Mouse (Mus musculus): ENCODE results near the gene Gm17349. TPM values are rescaled to one million over a fixed set of nuclear protein-coding genes. Genes with fewer than 3 reads are reported as not detected.

Gene Gm17349
- total RNA-seq (2012; rRNA removed) (1.7 and 2.1 TPM in 2 replicates), polyA plus RNA-seq (2012; ENCODE audit: insufficient read depth in 1 of 2, insufficient read length in 2 of 2, low read depth in 1 of 2, low replicate concordance in 2 of 2, missing spikeins in 1 of 2) (not detected)

DNA sequence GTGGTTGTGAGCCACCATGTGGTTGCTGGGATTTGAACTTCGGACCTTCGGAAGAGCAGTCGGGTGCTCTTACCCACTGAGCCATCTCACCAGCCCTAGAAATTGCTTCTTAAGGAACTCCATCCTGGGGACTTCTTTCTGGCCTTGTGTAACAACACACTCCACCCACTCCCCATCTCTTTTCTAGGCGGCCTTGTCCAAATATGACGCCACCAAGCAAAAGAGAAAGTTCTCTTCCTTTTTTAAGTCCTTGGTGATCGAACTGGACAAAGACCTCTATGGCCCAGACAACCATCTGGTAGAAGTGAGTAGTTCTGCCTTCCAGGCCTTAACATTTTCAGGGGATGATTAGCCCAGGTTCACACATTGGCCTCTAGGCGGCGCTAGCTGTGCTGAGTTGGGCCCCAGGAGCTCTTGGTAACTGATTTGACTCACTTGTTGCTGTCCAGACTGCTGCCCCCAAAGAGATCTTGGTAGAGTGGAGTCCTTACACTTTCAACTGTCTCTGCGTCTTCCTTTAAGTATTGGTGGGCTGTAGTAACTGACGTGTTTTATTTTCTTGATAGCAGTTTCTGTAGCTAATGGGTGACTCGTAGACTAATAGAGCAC lies at the start of gene Gm17349:
Gene Gm17349, minus strand, starts transcription at position 51 of the 609 bp plus-strand sequence.
- H3K4me1 ChIP-seq (ENCODE audit: control insufficient read depth in 1 of 2, insufficient read depth in 2 of 2, low read length in 2 of 2), result peaks cover 0 to 11% of the 10 kb centered on the region in 2 experiments; a peak in 2 of 4 replicates
- DNase-seq (ENCODE audit: low read depth, low spot score), result peak; percentile 89
- no peak within 1 kb of the TSS for H3K4me3 ChIP-seq (ENCODE audit: control insufficient read depth in 1 of 2, insufficient read depth in 1 of 2, low read depth in 2 of 2, low read length in 2 of 2)
- TF ChIP-seq SIN3A (IDR thresholded peaks at IDR 0.05; ENCODE audit: low read length) (no peak), JUND (IDR thresholded peaks at IDR 0.05; ENCODE audit: low read depth, low read length) (peak; percentile 57; the same call in 1 of the 2 replicates), CTCF (IDR thresholded peaks at IDR 0.05 in 2 of 3, conservative IDR thresholded peaks at IDR 0.05 in 1 of 3; ENCODE audit: control insufficient read depth in 1 of 3, insufficient read depth in 1 of 3, low read depth in 2 of 3, low read length in 3 of 3, poor library complexity in 1 of 3, severe bottlenecking in 1 of 3) (peak; percentile 95 to 99 (median 98)), BHLHE40 (IDR thresholded peaks at IDR 0.05; ENCODE audit: borderline replicate concordance, low read depth, low read length) (0 out of 2 replicates have a peak, but pooled peaks have one; percentile 41), SMC3 (IDR thresholded peaks at IDR 0.05; ENCODE audit: low read depth, low read length) (peak; percentile 73), ZC3H11A (IDR thresholded peaks at IDR 0.05; ENCODE audit: low read depth, low read length) (peak; percentile 39), RAD21 (IDR thresholded peaks at IDR 0.05; ENCODE audit: low read depth, low read length) (peak; percentile 61), HCFC1 (IDR thresholded peaks at IDR 0.05; ENCODE audit: low read depth, low read length) (peak; percentile 24; the same call in 1 of the 2 replicates), ZNF384 (IDR thresholded peaks at IDR 0.05; ENCODE audit: low read depth, low read length) (0 out of 2 replicates have a peak, but pooled peaks have one; percentile 34), TBP (IDR thresholded peaks at IDR 0.05; ENCODE audit: low read depth, low read length) (no peak)
- no peaks in the 10 kb centered on the region for H3K27me3 ChIP-seq (ENCODE audit: control insufficient read depth in 1 of 2, insufficient read depth in 2 of 2, low read length in 2 of 2)
- H3K9me3 ChIP-seq (replicated peaks; ENCODE audit: insufficient read depth, low read length), result no peaks in the 10 kb centered on the region
- H3K9ac ChIP-seq (ENCODE audit: control insufficient read depth, low read depth, low read length, poor library complexity, severe bottlenecking), result no peak within 1 kb of the TSS
- H3K27ac ChIP-seq (ENCODE audit: control insufficient read depth, low read depth, low read length), result no peak within 1 kb of the TSS
- H3K36me3 ChIP-seq (ENCODE audit: control insufficient read depth in 1 of 2, insufficient read depth in 2 of 2, low read length in 2 of 2), result peaks cover 3 to 4% of the 10 kb centered on the region in 2 experiments; a peak in 3 of 4 replicates
- H3K79me2 ChIP-seq (ENCODE audit: control insufficient read depth, insufficient read depth, low read length, poor library complexity), result peaks cover 4% of the 10 kb centered on the region; the same call in 1 of the 2 replicates

DNA sequence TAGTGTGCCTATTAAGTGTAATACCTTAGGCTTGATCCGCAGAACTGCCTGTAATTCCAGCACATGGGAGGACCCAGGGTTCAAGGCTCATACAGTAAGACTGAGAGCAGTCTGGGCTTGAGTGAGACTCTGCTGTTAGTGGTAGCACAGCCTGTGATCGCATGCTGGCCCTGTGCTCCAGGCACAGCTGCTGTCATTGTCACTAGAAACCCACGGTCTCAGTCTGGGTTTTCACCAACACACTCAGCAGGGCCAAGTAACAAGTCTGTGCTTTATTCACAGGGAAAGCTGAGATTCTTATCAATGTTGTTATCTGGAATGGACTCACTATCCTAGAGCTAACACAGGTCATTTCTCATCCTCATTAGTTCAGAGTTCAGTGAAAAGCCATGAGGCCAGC lies 48.9 kb upstream of the Gm17349 start:
- no peaks in the 10 kb centered on the region for H3K36me3 ChIP-seq (ENCODE audit: control insufficient read depth in 1 of 2, insufficient read depth in 2 of 2, low read length in 2 of 2)
- no peaks in the 10 kb centered on the region for H3K27me3 ChIP-seq (ENCODE audit: control insufficient read depth in 1 of 2, insufficient read depth in 2 of 2, low read length in 2 of 2)
- H3K9me3 ChIP-seq (replicated peaks; ENCODE audit: insufficient read depth, low read length), result no peaks in the 10 kb centered on the region
- no peak for DNase-seq (ENCODE audit: low read depth, low spot score)
- H3K4me3 ChIP-seq (ENCODE audit: control insufficient read depth in 1 of 2, insufficient read depth in 1 of 2, low read depth in 2 of 2, low read length in 2 of 2), result no peak overlapping the region
- no peaks in the 10 kb centered on the region for H3K79me2 ChIP-seq (ENCODE audit: control insufficient read depth, insufficient read depth, low read length, poor library complexity)
- H3K4me1 ChIP-seq (ENCODE audit: control insufficient read depth in 1 of 2, insufficient read depth in 2 of 2, low read length in 2 of 2), result no peaks in the 10 kb centered on the region
- H3K27ac ChIP-seq (ENCODE audit: control insufficient read depth, low read depth, low read length), result no peak overlapping the region
- no peak for TF ChIP-seq ETS1 (IDR thresholded peaks at IDR 0.05; ENCODE audit: low read depth, low read length)
- H3K9ac ChIP-seq (ENCODE audit: control insufficient read depth, low read depth, low read length, poor library complexity, severe bottlenecking), result no peak overlapping the region

DNA sequence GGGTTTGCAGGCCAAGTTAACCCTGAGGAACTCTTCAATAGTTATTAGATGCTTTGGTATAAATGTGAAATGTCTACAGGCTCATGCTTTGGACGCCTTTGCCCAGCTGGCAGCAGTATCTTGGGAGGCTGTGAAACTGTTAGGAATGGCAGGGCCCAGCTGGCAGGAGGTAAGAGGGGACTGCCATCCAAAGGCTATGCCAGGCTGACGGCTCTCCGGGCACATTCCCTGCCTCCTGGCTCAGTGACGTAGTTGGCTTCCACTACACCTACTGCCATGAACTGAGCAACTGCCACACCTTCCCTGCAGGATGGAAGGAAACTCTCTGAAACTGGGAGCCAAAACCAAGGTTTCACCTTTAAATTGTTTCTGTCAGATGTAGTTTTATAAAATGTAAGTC lies 34.9 kb upstream of the Gm17349 start:
- TF ChIP-seq SIN3A (IDR thresholded peaks at IDR 0.05; ENCODE audit: low read length) (no peak), EP300 (IDR thresholded peaks at IDR 0.05; ENCODE audit: low read depth in 1 of 2, low read length in 2 of 2) (no peak), UBTF (IDR thresholded peaks at IDR 0.05; ENCODE audit: borderline replicate concordance, insufficient read depth, low read depth, low read length) (no peak), ZKSCAN1 (IDR thresholded peaks at IDR 0.05; ENCODE audit: low read depth, low read length) (no peak), HCFC1 (IDR thresholded peaks at IDR 0.05; ENCODE audit: low read depth, low read length) (no peak)
- H3K79me2 ChIP-seq (ENCODE audit: control insufficient read depth, insufficient read depth, low read length, poor library complexity), result no peaks in the 10 kb centered on the region
- H3K27ac ChIP-seq (ENCODE audit: control insufficient read depth, low read depth, low read length), result no peak overlapping the region
- no peak overlapping the region for H3K9ac ChIP-seq (ENCODE audit: control insufficient read depth, low read depth, low read length, poor library complexity, severe bottlenecking)
- no peak overlapping the region for H3K4me3 ChIP-seq (ENCODE audit: control insufficient read depth in 1 of 2, insufficient read depth in 1 of 2, low read depth in 2 of 2, low read length in 2 of 2)
- H3K4me1 ChIP-seq (ENCODE audit: control insufficient read depth in 1 of 2, insufficient read depth in 2 of 2, low read length in 2 of 2), result no peaks in the 10 kb centered on the region
- no peaks in the 10 kb centered on the region for H3K9me3 ChIP-seq (replicated peaks; ENCODE audit: insufficient read depth, low read length)
- DNase-seq (ENCODE audit: low read depth, low spot score), result no peak
- no peaks in the 10 kb centered on the region; a peak in 1 of 4 replicates for H3K36me3 ChIP-seq (ENCODE audit: control insufficient read depth in 1 of 2, insufficient read depth in 2 of 2, low read length in 2 of 2)
- no peaks in the 10 kb centered on the region for H3K27me3 ChIP-seq (ENCODE audit: control insufficient read depth in 1 of 2, insufficient read depth in 2 of 2, low read length in 2 of 2)

All from MEL (cell line).